Mouse (Mus musculus) B cell, adult 62 days (primary cell): ENCODE data around the gene Lrsam1. TPM values are rescaled to one million over a fixed set of nuclear protein-coding genes. Genes with fewer than 3 reads are reported as not detected.

Experiments
- total RNA-seq: library from RNA; stranded (reverse); gene quantifications from 4 replicates; pipeline ENCODE4 v1.2.4, GENCODE M21; 2023

Gene Lrsam1
- total RNA-seq, result 15.3 to 17.9 TPM (median 16.0 TPM) in 4 replicates

GRCm38 (mm10) chr2:32961192-32961995 is at the start of gene Lrsam1, which contains the start of gene Rpl12:
Gene Lrsam1, minus strand, starts transcription at chr2:32961614.
Gene Rpl12, plus strand, starts transcription at chr2:32961559.

GRCm38 (mm10) chr2:32981725-32982271 is 20.4 kb upstream of the Lrsam1 start, which contains the start of gene Slc2a8:
Gene Slc2a8, minus strand, starts transcription at chr2:32982083.

GRCm38 (mm10) chr2:32875675-32876489 is 85.5 kb downstream of the Lrsam1 start, which contains the start of gene Fam129b:
Gene Fam129b, plus strand, starts transcription at chr2:32876114.

Other genes starting within 250 kb of the Lrsam1 start
- gene Cdk9, start 248.5 kb downstream of the Lrsam1 start, total RNA-seq, result 141 to 157 TPM (median 152 TPM) in 4 replicates
- 87.7 to 98.5 TPM (median 92.5 TPM) in 4 replicates for gene Sh2d3c, start 240.6 kb downstream of the Lrsam1 start, total RNA-seq
- not detected in 4 replicates for gene 6330409D20Rik, start 220.6 kb downstream of the Lrsam1 start, total RNA-seq
- gene Tor2a, start 204.4 kb downstream of the Lrsam1 start, total RNA-seq, result 29.3 to 33.7 TPM (median 32.8 TPM) in 4 replicates
- gene Ttc16, start 186.0 kb downstream of the Lrsam1 start, total RNA-seq, result 0.27 TPM in 1 of 4 replicates, not detected in the others
- gene Ptrh1, start 185.8 kb downstream of the Lrsam1 start, total RNA-seq, result 3.1 to 7.2 TPM (median 4.9 TPM) in 4 replicates
- gene Cfap157, start 177.2 kb downstream of the Lrsam1 start, total RNA-seq, result not detected in 4 replicates
- gene Stxbp1, start 114.4 kb downstream of the Lrsam1 start, total RNA-seq, result 3.9 to 7.5 TPM (median 4.4 TPM) in 4 replicates
- gene Fam129b, start 85.5 kb downstream of the Lrsam1 start, total RNA-seq, result 1.8 to 4.8 TPM (median 2.7 TPM) in 4 replicates
- gene Rpl12, start 55 bp downstream of the Lrsam1 start, total RNA-seq, result 896 to 937 TPM (median 913 TPM) in 4 replicates
- 5.8 to 10.0 TPM (median 7.6 TPM) in 4 replicates for gene Slc2a8, start 20.5 kb upstream of the Lrsam1 start, total RNA-seq
- gene Garnl3, start 170.0 kb upstream of the Lrsam1 start, total RNA-seq, result 0.69 to 2.5 TPM (median 1.1 TPM) in 4 replicates